Mouse (Mus musculus) limb, embryonic 14.5 days (tissue): ENCODE measurements at regions not wholly inside any gene's neighbourhood (a gene's known extent, or its start where the extent isn't known, plus 50 kb on each side); places are given as distances from the start of the nearest gene placed in this dataset.

Source experiments
- ATAC-seq: fragments of 200-750 bp; cut with Nextera tagmentation; 2 replicates; pipeline ENCODE4 v1.8.0; 2017; ENCODE audit warnings: low read depth, moderate number of reproducible peaks, moderate TSS enrichment; ENCODE audit not compliant: low FRiP score
- DNase-seq: peaks from one replicate; pipeline ENCODE4 v3.0.0-alpha.2; 2015; ENCODE audit warnings: low spot score
- H3K27ac ChIP-seq: fragments of 300-500 bp; sonication (generic); replicated peaks from 2 replicates; pipeline ENCODE4 v1.5.1; 2014; ENCODE audit warnings: low read depth, mild to moderate bottlenecking, low read length, moderate library complexity, mixed read lengths
- H3K27me3 ChIP-seq: fragments of 300-500 bp; sonication (generic); 2 replicates; pipeline ENCODE4 v1.6.1; 2014; ENCODE audit warnings: low read length, mixed read lengths; ENCODE audit not compliant: control insufficient read depth, insufficient read depth
- H3K36me3 ChIP-seq: fragments of 300-500 bp; sonication (generic); 2 replicates; pipeline ENCODE4 v1.6.1; 2014; ENCODE audit warnings: mild to moderate bottlenecking, low read length, moderate library complexity, mixed read lengths; ENCODE audit not compliant: control insufficient read depth, insufficient read depth
- H3K4me1 ChIP-seq: fragments of 300-500 bp; sonication (generic); 2 replicates; pipeline ENCODE4 v1.6.1; 2014; ENCODE audit warnings: antibody characterized with exemption, low read length, mixed read lengths; ENCODE audit not compliant: control insufficient read depth, insufficient read depth
- H3K4me2 ChIP-seq: fragments of 300-500 bp; sonication (generic); replicated peaks from 2 replicates; pipeline ENCODE4 v1.6.1; 2014; ENCODE audit warnings: low read depth, mild to moderate bottlenecking, low read length, moderate library complexity; ENCODE audit not compliant: severe bottlenecking
- H3K4me3 ChIP-seq: fragments of 300-500 bp; sonication (generic); replicated peaks from 2 replicates; pipeline ENCODE4 v1.5.1; 2014; ENCODE audit warnings: low read length
- H3K9ac ChIP-seq: fragments of 300-500 bp; sonication (generic); 2 replicates; pipeline ENCODE4 v1.6.1; 2014; ENCODE audit warnings: mild to moderate bottlenecking, low read depth, low read length, moderate library complexity; ENCODE audit not compliant: severe bottlenecking
- H3K9me3 ChIP-seq: fragments of 300-500 bp; sonication (generic); 2 replicates; pipeline ENCODE4 v1.6.1; 2016; ENCODE audit warnings: low read length; ENCODE audit not compliant: control insufficient read depth
- POLR2A ChIP-seq: fragments of 200-500 bp; IDR thresholded peaks from 2 replicates; pipeline ENCODE4 v1.8.0; 2012; ENCODE audit warnings: inconsistent platforms, mild to moderate bottlenecking, moderate library complexity, borderline replicate concordance; ENCODE audit not compliant: insufficient read depth, insufficient read length; ENCODE audit errors: extremely low read depth
- WGBS: fragments of 180-500 bp; shearing (Covaris S2); extraction: QIAGEN DNeasy Blood & Tissue Kit; methylation state at CpG from one replicate; pipeline ENCODE4 v1.1.7; 2014; 5-methylcytosine and 5-hydroxymethylcytosine counted together

- no peak overlapping the region for H3K4me2 ChIP-seq
- H3K27ac ChIP-seq: no peak overlapping the region
- no peak for TF ChIP-seq POLR2A
- peak; percentile 75 for DNase-seq
- 0 out of 2 replicates have a peak, but pooled peaks cover 4% of the 10 kb centered on the region for H3K27me3 ChIP-seq
- peaks cover 20% of the 10 kb centered on the region for H3K4me1 ChIP-seq
- H3K9me3 ChIP-seq: no peaks in the 10 kb centered on the region
- WGBS: 15% methylated on average over 14 of the region's 14 CpGs
- peak; percentile 78 for ATAC-seq
- H3K4me3 ChIP-seq: no peak overlapping the region
- no peaks in the 10 kb centered on the region for H3K36me3 ChIP-seq
- H3K9ac ChIP-seq: no peak overlapping the region
Measured at GRCm38 (mm10) chr6:99800324-99800723, 74.1 kb upstream of the Prok2 start.

DNA sequence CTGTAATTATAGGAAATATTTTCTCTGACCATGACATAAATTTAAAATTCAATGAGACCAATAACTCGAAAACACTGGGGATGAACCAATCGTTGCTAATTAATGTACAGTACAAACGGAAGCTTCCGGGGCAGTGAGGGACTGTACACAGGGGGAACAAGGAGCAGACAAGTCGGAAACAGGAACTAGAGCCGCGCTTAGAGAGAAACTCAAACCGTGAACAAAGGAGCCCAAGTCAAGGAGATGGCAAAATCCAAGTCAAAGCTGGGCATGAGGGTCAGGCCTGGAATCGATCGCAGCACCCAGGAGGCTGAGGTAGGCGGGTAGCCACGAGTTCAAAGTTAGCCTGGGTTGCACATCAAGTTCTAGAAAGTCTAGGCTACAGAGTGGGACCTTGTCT lies 70.2 kb upstream of the Prok2 start:
- Histone ChIP-seq H3K27ac (no peak overlapping the region), H3K9ac (no peak overlapping the region), H3K9me3 (no peaks in the 10 kb centered on the region), H3K4me1 (peaks cover 15% of the 10 kb centered on the region), H3K4me3 (no peak overlapping the region), H3K4me2 (no peak overlapping the region), H3K27me3 (no peaks in the 10 kb centered on the region), H3K36me3 (no peaks in the 10 kb centered on the region)
- 88% methylated on average over 12 of the region's 12 CpGs for WGBS
- DNase-seq (no peak), ATAC-seq (no peak)
- TF ChIP-seq POLR2A: no peak

DNA sequence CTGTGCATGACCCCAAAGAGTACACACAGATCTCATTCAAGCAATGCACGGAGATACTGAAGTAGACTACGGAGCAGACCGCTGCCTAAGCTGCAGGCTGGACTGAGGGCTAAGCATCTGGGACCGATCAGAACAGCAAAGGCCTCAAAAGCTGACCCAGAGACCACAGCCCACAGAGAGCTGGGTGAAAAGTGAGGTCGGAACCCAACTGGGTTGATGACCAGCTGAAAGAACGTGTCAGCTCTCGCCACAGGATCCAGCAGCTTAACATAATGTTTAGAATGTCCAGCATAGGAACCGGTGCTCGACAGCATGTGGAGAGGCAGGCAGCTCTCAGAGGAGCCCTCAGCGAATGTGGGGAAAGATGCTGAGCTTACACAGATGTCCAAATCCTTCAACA lies 67.4 kb upstream of the Prok2 start:
- no peak for DNase-seq
- no peak for ATAC-seq
- H3K4me1 ChIP-seq: no peaks in the 10 kb centered on the region
- WGBS: 62% methylated on average over 10 of the region's 10 CpGs
- TF ChIP-seq POLR2A: no peak
- H3K9me3 ChIP-seq: no peaks in the 10 kb centered on the region
- no peak overlapping the region for H3K27ac ChIP-seq
- no peaks in the 10 kb centered on the region for H3K36me3 ChIP-seq
- H3K4me3 ChIP-seq: no peak overlapping the region
- H3K9ac ChIP-seq: no peak overlapping the region
- no peak overlapping the region for H3K4me2 ChIP-seq
- no peaks in the 10 kb centered on the region for H3K27me3 ChIP-seq

- ATAC-seq: no peak
- Histone ChIP-seq H3K27me3 (no peaks in the 10 kb centered on the region), H3K36me3 (no peaks in the 10 kb centered on the region), H3K27ac (no peak overlapping the region), H3K4me1 (no peaks in the 10 kb centered on the region), H3K9ac (no peak overlapping the region), H3K4me2 (no peak overlapping the region), H3K4me3 (no peak overlapping the region), H3K9me3 (no peaks in the 10 kb centered on the region)
- WGBS: 60% methylated on average over 10 of the region's 10 CpGs
- no peak for DNase-seq
- TF ChIP-seq POLR2A: no peak
Measured at GRCm38 (mm10) chr6:99792353-99792752, 66.2 kb upstream of the Prok2 start.

DNA sequence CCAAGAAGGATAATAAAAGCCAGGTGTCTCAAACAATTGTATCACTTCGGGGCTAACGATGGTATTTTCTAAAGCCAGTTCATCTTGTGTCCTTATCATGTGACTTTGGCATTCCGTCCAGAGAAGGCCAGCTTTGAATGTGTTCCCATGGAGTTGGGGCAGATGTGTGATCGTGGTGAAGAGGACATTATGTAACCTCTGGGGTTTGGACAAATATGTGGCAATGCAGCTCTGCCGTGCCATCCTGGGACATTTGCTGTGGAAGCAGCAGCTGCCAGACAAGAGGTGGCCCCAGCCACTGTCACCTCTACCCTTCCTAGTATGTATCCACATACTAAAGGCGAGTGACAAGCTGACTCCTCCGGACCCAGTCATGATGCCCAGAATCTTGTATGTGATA lies 60.8 kb upstream of the Prok2 start:
- no peak overlapping the region for H3K4me2 ChIP-seq
- H3K27me3 ChIP-seq: no peaks in the 10 kb centered on the region
- H3K36me3 ChIP-seq: no peaks in the 10 kb centered on the region
- ATAC-seq: no peak
- H3K9ac ChIP-seq: no peak overlapping the region
- 78% methylated on average over 7 of the region's 7 CpGs for WGBS
- TF ChIP-seq POLR2A: no peak
- H3K4me3 ChIP-seq: no peak overlapping the region
- DNase-seq: no peak
- H3K4me1 ChIP-seq: no peaks in the 10 kb centered on the region
- no peaks in the 10 kb centered on the region for H3K9me3 ChIP-seq
- no peak overlapping the region for H3K27ac ChIP-seq

- Histone ChIP-seq H3K9ac (no peak overlapping the region), H3K4me2 (no peak overlapping the region), H3K36me3 (no peaks in the 10 kb centered on the region), H3K4me1 (no peaks in the 10 kb centered on the region), H3K27ac (no peak overlapping the region), H3K27me3 (no peaks in the 10 kb centered on the region), H3K9me3 (no peaks in the 10 kb centered on the region), H3K4me3 (no peak overlapping the region)
- TF ChIP-seq POLR2A: no peak
- ATAC-seq (no peak), DNase-seq (no peak)
- WGBS: 90% methylated on average over 6 of the region's 6 CpGs
Measured at GRCm38 (mm10) chr6:99785212-99785611, 59.0 kb upstream of the Prok2 start.
